Mouse (Mus musculus) liver, embryonic 12.5 days (tissue): ENCODE data around the gene Trim75. TPM values are rescaled to one million over a fixed set of nuclear protein-coding genes. Genes with fewer than 3 reads are reported as not detected.

Source experiments
- ATAC-seq: fragments of 200-750 bp; cut with Nextera tagmentation; 2 replicates; pipeline ENCODE4 v1.8.0; 2017; ENCODE audit warnings: moderate number of reproducible peaks, mild to moderate bottlenecking, moderate library complexity
- H3K27ac ChIP-seq: fragments of 300-500 bp; sonication (generic); 2 replicates; pipeline ENCODE4 v1.5.1; 2016; ENCODE audit warnings: mild to moderate bottlenecking
- H3K27me3 ChIP-seq: fragments of 300-500 bp; sonication (generic); replicated peaks from 2 replicates; pipeline ENCODE4 v1.6.1; 2016; ENCODE audit warnings: mild to moderate bottlenecking, moderate library complexity
- H3K36me3 ChIP-seq: fragments of 300-500 bp; sonication (generic); 2 replicates; pipeline ENCODE4 v1.6.1; 2016; ENCODE audit warnings: mild to moderate bottlenecking, moderate library complexity
- H3K4me1 ChIP-seq: fragments of 300-500 bp; sonication (generic); 2 replicates; pipeline ENCODE4 v1.6.1; 2016
- H3K4me2 ChIP-seq: fragments of 300-500 bp; sonication (generic); 2 replicates; pipeline ENCODE4 v1.6.1; 2016; ENCODE audit warnings: mild to moderate bottlenecking, moderate library complexity
- H3K4me3 ChIP-seq: fragments of 300-500 bp; sonication (generic); 2 replicates; pipeline ENCODE4 v1.5.1; 2016; ENCODE audit warnings: mild to moderate bottlenecking, moderate library complexity
- H3K9ac ChIP-seq: fragments of 300-500 bp; sonication (generic); 2 replicates; pipeline ENCODE4 v1.6.1; 2016; ENCODE audit warnings: mild to moderate bottlenecking, moderate library complexity
- H3K9me3 ChIP-seq: fragments of 300-500 bp; sonication (generic); replicated peaks from 2 replicates; pipeline ENCODE4 v1.6.1; 2016; ENCODE audit warnings: mild to moderate bottlenecking, moderate library complexity
- WGBS: fragments of 180-500 bp; shearing (Covaris S2); methylation state at CpG from one replicate; pipeline ENCODE4 v1.1.7; 2016; ENCODE audit not compliant: insufficient replicate concordance; 5-methylcytosine and 5-hydroxymethylcytosine counted together
- polyA plus RNA-seq: library from polyadenylated mRNA; unstranded; fragments of >200 nt; fragmentation: Nextera tagmentation; extraction: Ambion mirVana; gene quantifications from 2 replicates; pipeline ENCODE4 v1.2.1, GENCODE M21; 2016

Gene Trim75
- polyA plus RNA-seq, 1 experiment from 2014 or later, result not detected

DNA sequence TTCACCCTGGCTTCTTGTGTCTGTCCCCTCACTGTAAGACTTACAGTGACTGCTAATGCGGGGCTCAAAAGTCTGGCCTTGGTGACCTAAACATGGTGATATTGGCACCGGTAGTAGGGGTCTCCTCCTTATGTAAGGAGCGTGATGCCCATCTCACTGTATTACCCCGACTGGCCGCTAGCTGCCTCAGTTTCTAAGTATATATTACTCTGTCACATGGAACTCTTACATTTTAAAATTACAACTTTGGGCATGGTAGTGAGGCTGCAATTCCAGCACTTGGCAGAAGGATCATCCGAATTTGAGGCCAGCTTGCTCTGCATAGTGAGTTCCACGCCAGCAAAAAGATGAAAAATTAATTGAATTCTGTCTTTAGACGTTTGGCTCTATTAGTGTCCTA is 46.6 kb downstream of the Trim75 start:
- Histone ChIP-seq H3K4me3 (no peak overlapping the region), H3K4me2 (no peak overlapping the region), H3K36me3 (no peaks in the 10 kb centered on the region), H3K9me3 (no peaks in the 10 kb centered on the region), H3K27me3 (peaks cover 16% of the 10 kb centered on the region), H3K27ac (no peak overlapping the region), H3K9ac (no peak overlapping the region), H3K4me1 (peaks cover 8% of the 10 kb centered on the region; the same call in 1 of the 2 replicates)
- no peak for ATAC-seq
- 65% methylated on average over 8 of the region's 8 CpGs for WGBS

DNA sequence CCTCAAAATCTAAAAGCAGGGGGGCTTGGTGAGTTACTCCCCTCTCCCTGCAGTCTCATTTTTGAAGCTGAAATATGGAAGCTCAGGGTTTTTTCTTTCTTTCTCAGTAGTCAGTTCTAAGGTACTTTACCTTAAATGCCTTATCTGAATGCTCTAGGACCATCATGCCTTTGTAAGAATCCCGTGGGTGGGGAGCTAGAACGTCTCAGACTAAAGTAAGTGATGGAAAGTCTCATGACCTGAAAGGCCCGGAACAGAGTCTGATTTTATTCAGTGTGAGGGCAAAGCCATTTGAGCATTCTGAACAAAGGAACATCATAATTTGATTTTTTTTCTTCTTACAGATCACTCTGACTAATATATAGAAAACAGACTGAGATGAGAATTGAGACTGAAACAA is 52.6 kb downstream of the Trim75 start:
- no peaks in the 10 kb centered on the region for H3K9me3 ChIP-seq
- H3K9ac ChIP-seq, result no peak overlapping the region
- no peak overlapping the region for H3K27ac ChIP-seq
- WGBS, result 66% methylated on average over 3 of the region's 3 CpGs
- no peak for ATAC-seq
- no peaks in the 10 kb centered on the region for H3K4me1 ChIP-seq
- no peaks in the 10 kb centered on the region for H3K36me3 ChIP-seq
- no peak overlapping the region for H3K4me3 ChIP-seq
- no peak overlapping the region for H3K4me2 ChIP-seq
- H3K27me3 ChIP-seq, result no peaks in the 10 kb centered on the region

Other genes starting within 250 kb of the Trim75 start
- 6.9 and 8.2 TPM in 2 replicates for gene Klhl2, start 137.8 kb downstream of the Trim75 start, polyA plus RNA-seq
- gene Tmem192, start 40.6 kb downstream of the Trim75 start, polyA plus RNA-seq, result 18.1 TPM in 2 replicates
- gene Trim61, start 30.7 kb upstream of the Trim75 start, polyA plus RNA-seq, result not detected in 2 replicates
- not detected in 2 replicates for gene Trim60, start 30.8 kb upstream of the Trim75 start, polyA plus RNA-seq
- gene Apela, start 49.5 kb upstream of the Trim75 start, polyA plus RNA-seq, result 0.74 and 0.88 TPM in 2 replicates
- not detected in 2 replicates for gene Gm10663, start 87.2 kb upstream of the Trim75 start, polyA plus RNA-seq
- gene BC030870, start 141.7 kb upstream of the Trim75 start, polyA plus RNA-seq, result not detected in 2 replicates